Mouse (Mus musculus) adrenal gland, adult (tissue): ENCODE data around the gene Prdx6.
"Not testable (repeated sequence)": the region's sequence is repeated elsewhere in the genome, so short reads cannot be mapped to it uniquely, and the experiment has no call there.

Source experiments
- DNase-seq, 2 experiments: peaks; one replicate each; pipeline ENCODE4 v3.0.0; 2022 to 2023; ENCODE audit warnings: low spot score in 1 of 2; ENCODE audit not compliant: inconsistent age in 2 of 2

The Prdx6 gene

DNA sequence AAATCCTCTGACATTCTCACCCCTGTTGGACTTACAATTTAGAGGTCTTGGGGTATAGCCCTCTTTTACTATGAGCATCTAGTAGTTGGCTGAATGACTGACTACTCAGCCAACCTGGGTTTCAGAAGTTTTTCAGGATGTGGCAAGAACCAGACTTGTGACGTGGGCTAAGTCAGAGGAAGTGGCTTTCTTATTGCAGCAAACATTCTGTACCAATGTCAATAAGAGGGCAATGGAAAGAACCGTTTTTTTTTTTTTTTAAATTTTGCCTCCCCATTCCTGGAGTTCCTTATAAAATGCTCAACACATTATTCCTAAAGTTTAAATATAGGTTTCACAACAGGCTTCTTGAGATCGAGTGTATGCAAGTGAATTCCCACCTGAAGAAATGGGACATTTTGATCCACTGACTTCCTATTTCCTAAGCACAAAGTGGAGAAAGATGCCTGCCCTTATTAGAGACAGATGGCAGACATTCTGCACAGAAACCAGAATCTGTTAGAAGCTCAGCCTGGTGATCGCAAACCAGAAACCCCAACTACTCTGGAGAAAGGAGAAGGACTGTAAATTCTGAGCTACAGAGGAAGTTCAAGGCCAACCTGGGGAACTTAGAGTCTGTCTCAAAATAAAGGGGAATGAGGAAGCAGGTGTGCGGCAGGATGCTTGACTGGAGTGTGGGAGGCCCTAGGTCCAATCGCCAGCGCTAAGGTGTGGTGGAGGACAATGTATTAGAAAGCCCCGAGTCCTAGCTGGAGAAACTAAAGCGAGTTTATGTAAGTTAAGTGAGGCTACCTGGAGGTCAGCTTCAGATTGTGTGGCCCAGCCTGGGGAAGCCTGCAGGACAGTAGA, 622 bp upstream of the Prdx6 start:
- DNase-seq = peak in 1 of 2 experiments; percentile 47

- peak; percentile 66 to 89 for DNase-seq
Measured at GRCm38 (mm10) chr1:161250031-161250603, 902 bp downstream of the Prdx6 start.

DNA sequence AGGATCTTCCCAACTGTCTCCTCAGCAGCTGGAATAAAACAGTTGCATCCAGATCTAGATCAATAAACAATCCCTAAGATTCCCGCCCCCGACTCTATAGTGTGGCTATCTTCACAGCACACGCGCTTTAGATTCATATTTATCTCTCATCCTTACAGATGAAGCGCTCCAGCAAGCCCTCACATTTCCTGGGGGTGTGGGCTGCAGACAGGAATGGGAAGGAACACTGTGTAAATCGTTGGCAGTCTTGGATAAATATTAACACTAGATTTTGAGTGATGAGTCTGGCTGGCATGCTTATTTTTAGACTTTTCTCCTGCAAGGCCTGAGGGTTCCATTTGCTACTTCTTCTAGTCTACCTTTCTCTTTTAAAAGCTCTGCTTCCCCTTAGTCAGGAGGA, 1.6 kb downstream of the Prdx6 start:
- peak in 1 of 2 experiments; percentile 54 for DNase-seq

- peak in 1 of 2 experiments; percentile 44 for DNase-seq
Measured at GRCm38 (mm10) chr1:161248685-161249084, 2.3 kb downstream of the Prdx6 start.

DNA sequence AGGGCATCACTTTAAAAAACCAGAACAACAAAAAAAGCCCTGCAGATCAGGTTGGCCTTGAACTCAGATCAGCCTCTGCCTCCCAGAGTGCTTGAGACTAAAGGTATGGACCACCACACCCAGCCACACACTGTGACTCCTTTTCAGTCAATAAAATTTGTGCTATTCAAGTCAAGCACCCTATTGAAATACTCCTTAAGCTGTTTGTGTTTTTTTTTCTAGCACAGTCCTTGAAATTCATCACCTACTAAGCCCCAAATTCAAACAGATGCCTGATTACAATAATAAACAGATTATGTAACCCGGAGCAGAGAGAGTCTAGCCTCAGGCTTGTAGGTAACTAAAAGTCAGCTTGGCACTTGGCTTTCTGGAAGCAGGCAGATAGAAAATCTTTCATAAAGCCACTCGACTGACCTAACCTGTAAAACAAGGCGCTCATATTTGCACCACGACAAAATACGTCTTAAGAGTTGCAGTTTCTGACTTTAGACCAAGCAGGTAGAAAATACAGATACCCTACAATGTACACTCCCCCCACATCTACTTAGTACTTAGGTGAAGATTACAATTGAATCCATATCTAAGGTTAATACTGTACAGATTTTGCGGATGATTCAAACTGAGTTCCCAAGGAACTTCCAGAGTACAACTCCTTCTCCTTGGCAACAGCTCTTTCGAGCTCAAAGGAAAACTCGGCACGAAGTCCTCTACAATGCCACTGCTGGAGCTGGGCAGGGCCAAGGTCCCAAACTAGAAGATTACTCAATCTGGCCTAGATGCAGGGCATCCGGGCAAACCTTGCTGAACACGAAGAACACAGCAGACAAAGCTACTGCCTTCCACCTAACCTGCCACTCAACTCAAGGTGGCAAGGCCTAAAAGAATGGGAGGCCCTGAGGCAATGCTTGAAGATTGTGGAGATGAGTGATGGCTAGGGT, 3.1 kb downstream of the Prdx6 start:
- peak; percentile 66 to 84 for DNase-seq

GRCm38 (mm10) chr1:161247176-161247575, 3.8 kb downstream of the Prdx6 start:
- no peak for DNase-seq

- DNase-seq = no peak
Measured at GRCm38 (mm10) chr1:161237750-161238149, 13.3 kb downstream of the Prdx6 start.

DNA sequence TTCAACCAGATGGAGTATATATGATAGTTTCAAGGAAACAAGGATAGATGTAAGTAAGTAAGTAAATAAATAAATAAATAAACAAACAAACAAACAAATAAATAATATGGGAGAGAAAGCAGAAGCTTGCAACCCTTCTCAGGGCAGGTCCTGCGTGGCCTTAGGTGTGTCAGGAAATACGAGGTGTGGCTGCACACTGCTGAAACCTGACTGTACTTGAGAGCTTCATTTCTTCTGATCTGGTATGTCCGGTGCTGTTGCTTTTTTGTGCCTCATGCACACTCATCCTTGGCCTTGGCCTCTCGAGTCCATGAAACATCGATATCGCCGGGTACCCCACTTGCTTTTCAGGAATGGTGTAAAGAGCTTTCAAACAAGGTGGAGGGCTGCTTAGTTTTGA, 13.7 kb downstream of the Prdx6 start:
- DNase-seq = no peak

DNA sequence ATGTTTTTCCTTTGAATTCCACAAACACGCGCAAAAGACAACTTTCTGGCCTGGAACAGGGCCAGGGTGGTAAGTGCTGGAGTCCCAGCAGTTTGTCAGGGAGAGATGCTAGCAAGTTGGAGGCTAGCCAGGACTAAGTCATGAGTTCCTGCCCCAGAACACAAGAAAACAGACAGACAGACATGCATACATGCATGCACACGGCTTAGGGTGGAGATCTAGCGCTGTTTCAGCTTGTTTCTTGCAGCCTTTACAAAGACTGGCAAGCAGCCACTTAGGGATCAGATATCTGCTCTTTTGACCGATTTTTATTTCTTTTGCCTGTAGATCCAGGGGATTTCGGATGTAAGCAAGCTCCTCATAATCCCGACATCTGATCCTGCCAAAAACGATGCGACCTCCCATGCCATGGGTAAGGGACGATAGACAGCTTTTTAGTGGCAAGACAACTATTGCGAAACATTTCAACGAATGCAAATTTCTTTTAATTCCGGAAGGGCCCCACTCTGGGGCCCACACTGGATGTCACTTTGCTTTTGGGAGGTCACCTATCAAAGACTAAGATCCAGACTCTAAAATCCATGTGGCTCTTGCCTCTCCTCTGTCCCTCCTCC, 17.7 kb downstream of the Prdx6 start:
- DNase-seq = no peak

DNA sequence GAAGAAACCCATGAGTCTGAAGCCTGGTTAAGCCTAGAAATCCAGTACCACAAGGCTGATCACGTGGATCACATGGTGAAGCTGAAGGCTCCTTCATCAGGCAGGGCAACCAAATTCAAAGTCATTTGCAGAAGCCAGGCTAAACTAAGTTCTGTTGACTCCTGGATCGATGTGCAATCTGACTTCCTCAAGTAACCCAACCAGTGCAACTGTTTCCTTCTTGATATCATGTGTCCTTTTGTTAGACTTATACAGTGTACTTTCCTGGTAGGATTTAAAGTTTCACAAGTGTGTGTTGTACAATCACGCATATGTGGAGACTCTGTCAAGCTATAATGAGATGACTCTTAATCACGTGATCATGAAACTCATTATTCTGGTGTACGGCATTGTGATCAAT, 18.8 kb downstream of the Prdx6 start:
- DNase-seq = no peak

- peak in 1 of 2 experiments; percentile 67 for DNase-seq
Measured at GRCm38 (mm10) chr1:161224837-161225236, 26.2 kb downstream of the Prdx6 start.

- no peak for DNase-seq
Measured at GRCm38 (mm10) chr1:161219816-161220215, 31.2 kb downstream of the Prdx6 start.

GRCm38 (mm10) chr1:161214465-161214864, 36.6 kb downstream of the Prdx6 start:
- DNase-seq = peak; percentile 24 to 69

- no peak for DNase-seq
Measured at GRCm38 (mm10) chr1:161199856-161200255, 51.2 kb downstream of the Prdx6 start.

DNA sequence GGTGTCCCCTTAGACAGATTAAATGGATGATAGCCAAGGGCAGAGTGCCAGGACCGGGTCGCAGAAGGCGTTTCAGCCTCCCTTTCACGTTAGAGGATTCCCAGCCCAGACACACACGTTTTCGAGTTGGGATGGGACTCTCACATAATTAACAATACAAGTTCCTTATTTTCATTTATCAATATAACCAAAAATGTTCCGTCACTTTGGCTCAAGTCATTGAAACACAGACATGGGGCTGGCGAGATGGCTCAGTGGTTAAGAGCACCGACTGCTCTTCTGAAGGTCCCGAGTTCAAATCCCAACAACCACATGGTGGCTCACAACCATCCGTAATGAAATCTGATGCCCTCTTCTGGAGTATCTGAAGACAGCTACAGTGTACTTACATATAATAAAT, 54.7 kb downstream of the Prdx6 start:
- DNase-seq = not testable (repeated sequence)

GRCm38 (mm10) chr1:161195541-161196351, 55.3 kb downstream of the Prdx6 start:
- peak; percentile 79 to 94 for DNase-seq

DNA sequence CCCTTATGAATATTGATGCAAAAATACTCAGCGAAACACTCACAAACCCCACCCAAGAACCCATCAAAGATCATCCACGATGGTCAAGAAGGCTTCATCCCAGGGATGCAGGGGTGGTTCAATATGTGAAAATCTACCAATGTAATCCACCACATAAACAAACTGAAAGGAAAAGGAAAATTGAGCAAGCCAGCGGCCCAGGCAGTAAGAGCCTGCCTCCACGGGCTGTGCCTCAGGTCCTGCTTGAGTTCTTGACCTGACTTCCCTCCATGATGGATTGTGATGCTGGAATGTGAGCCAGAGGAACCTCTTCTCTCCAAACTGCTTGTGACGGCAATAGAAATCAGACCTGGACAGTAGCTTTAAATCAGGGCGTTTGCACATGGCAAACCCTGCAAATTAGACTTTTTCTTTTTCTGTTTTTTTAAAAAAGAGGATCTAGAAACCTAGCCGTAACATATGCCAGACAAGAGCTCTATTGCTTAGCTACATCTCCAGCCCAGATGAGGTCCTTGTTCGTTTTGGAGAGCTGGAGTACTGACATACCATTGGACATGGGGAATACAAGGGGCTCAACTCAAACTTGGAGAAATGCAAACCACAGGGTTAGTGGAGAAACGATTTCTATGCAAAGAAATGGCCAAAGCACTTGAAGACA, 60.6 kb downstream of the Prdx6 start:
- no peak for DNase-seq
